Mouse (Mus musculus) cerebellum, adult 8-10 months (tissue): ENCODE data around the gene Zscan2.
A peak's percentile ranks its signal among the peaks of the same experiment; 100 is the strongest.

ENCODE experiments used
- DNase-seq: peaks from one replicate; pipeline ENCODE4 v3.0.0; 2022

Zscan2 gene

GRCm38 (mm10) chr7:80843910-80844640 is 16.6 kb upstream of the Zscan2 start:
- DNase-seq = no peak

GRCm38 (mm10) chr7:80844691-80845090 is 16.0 kb upstream of the Zscan2 start:
- DNase-seq = no peak

GRCm38 (mm10) chr7:80845621-80846279 is 15.0 kb upstream of the Zscan2 start:
- DNase-seq = no peak

DNA sequence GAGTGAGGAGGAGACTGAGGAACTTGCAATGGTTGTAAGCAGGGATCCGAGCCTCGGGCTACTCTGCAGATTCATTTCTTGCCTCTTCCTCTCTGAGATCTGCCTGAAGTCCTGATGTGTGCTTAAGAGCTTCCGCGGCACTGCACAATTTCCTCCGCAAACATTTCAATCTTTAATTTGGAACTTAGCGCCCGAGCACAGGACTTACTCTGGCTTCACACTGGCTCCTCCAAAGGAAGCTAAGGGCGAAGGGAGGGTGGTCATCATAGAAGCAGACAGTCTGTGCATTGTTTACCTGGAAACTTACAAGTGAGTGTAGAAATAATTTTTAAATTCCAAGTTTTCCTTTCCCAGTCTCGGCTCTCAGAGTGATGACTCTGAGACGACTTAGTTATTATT is 14.4 kb upstream of the Zscan2 start:
- DNase-seq = no peak

GRCm38 (mm10) chr7:80846709-80847108 is 14.0 kb upstream of the Zscan2 start:
- DNase-seq = no peak

DNA sequence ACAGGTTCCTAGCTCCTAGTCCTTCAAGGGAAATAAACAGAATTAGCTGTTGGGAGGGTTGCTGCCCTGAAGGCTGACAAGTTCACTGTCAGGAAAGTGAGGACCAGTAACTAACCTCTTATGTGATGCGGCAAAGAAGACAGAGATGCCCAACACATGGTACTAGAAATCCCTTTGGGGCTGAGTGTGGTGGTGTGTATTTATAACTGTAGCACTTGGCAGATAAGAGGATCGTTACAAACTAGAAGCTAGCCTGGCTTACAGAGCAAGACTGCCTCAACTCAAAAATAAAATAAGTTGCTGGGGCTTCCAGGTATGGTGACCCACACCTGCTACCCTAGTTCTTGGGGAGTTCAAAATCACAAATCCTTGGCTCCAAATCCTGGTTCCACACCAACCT is 11.5 kb upstream of the Zscan2 start:
- no peak for DNase-seq

DNA sequence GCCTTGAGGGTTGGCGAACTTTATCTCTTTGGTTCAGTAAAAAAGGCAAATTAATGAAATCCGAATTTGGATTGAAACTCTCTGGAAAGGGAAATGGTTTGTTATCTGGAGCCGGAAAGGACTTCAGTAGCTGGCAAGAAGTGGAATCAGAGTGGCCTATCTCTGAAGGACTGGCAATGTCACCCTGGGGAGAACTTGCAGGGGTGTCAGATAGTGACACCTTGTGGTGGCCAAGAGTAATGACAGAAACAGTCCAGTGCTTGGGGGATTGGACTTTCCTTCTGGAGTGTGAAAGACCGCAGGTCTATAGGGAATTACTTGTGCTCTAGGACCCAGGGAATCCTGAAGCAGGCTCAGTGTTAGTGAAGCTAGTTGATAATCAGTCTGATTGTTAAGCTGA is 11.0 kb upstream of the Zscan2 start:
- peak; percentile 44 for DNase-seq

DNA sequence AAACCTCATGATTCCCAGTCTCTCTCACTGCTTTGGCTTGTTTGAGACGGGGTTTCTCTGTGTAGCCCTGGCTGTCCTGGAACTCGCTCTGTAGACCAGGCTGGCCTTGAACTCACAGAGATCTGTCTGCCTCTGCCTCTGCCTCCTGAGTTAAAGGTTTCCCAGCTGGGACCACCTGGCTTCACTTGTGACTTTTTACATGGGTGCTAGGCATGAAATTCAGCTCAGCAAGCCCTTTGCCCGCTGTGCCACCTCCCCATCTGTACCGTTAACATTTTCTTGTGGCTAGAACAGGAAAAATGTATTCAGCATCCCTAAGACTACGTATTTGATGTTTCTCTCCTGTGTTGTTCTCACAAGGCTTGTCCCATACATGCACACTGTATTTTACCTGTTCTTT is 10.2 kb upstream of the Zscan2 start:
- no peak for DNase-seq

- DNase-seq = no peak
Observed at GRCm38 (mm10) chr7:80853218-80853617, 7.5 kb upstream of the Zscan2 start.

GRCm38 (mm10) chr7:80855316-80855715 is 5.4 kb upstream of the Zscan2 start:
- no peak for DNase-seq

GRCm38 (mm10) chr7:80857181-80857580 is 3.5 kb upstream of the Zscan2 start:
- DNase-seq = peak; percentile 81

GRCm38 (mm10) chr7:80860227-80860626 is 493 bp upstream of the Zscan2 start:
- DNase-seq = peak; percentile 51

DNA sequence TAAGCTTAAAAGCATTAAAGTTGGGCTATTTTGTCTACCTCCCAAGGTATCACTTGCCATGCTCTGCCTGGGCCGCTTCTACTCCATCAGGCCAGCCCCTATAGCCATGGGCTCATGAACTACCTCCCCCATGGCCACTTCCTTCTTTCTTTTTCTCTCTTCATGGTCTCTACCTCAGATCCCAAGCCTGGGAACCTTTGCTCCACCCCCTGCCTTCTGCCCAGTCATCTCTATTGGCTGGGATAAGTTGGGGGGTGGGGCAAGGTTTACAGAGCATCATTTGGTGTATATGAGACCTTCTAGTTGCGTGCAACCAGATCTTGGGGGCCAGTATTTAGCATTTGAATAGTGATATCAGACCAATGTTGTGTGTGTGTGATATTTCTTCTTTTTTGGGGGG is 1.8 kb downstream of the Zscan2 start:
- no peak for DNase-seq

- DNase-seq = no peak
Observed at GRCm38 (mm10) chr7:80863520-80863919, 2.8 kb downstream of the Zscan2 start.

DNA sequence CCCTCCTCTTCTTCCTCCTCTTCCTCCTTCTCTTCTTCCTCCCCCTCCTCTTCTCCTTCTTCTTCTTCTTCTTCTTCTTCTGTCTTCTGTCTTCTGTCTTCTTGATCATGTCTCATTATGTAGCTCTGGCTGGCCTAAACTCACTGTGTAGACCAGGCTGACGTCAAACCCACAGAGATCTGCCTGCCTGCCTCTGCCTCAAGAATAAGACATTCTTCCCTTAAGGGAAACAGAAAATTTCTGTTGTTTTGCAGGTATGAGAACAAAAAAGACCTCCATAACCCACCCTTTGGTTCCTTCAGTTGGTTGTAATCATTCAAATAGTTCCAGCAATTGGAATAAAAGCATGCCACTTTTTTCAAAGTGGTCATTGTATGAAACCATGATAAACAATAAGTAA is 3.4 kb downstream of the Zscan2 start:
- no peak for DNase-seq

- DNase-seq = no peak
Observed at GRCm38 (mm10) chr7:80864831-80865230, 4.1 kb downstream of the Zscan2 start.

- DNase-seq = no peak
Observed at GRCm38 (mm10) chr7:80865521-80865920, 4.8 kb downstream of the Zscan2 start.

DNA sequence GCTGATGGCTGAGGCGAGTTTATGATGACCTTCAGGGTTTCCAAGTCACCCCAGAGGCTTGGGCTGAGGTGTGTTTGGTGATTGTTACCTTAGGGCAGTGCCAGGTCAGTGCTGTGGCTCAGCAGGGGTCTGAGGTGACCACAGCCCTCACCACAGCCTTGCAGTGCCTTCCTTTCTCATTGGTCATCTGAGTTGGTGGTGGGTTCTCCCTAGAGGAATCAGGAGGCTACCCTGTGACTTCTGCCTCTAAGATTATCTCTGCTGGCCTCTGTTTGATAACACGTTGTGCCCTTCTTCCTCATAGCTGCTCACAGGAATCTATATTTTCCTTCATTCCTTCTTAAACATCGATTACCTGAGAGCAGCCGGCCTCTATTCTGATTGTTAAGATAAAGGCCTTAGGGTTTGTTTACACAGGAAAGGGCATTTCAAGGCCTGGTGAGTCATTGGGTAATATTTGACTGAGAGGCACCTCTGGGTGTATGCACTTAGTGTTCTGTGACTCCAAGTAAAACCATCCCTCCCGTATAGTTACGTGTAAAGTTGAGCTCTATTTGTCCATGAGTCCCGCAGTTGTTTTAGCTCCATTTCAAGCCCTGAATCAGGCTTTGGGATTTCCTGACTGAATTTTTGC is 5.9 kb downstream of the Zscan2 start:
- DNase-seq = no peak

- DNase-seq = no peak
Observed at GRCm38 (mm10) chr7:80868686-80869085, 8.0 kb downstream of the Zscan2 start.

GRCm38 (mm10) chr7:80873038-80873437 is 12.3 kb downstream of the Zscan2 start:
- no peak for DNase-seq

DNA sequence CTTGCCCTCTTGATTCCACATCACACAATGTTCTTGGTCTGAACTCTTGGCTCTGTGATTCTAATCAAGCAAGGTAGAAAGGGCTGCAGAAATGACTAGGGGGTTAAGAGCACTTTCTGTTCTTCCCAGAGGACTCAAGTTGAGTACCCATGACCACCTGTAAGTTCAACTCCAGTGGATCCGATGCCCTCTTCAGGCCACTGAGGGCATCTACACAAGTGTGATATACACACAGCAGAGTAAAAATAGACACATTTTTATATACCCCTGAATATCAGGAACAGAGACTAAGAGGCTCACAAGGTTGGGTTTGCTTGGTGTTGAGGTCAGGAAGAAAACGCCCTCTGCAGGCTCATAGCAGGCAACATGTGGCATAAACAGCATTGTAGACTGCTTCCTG is 12.9 kb downstream of the Zscan2 start:
- DNase-seq = no peak

- no peak for DNase-seq
Observed at GRCm38 (mm10) chr7:80875727-80876126, 15.0 kb downstream of the Zscan2 start.

- DNase-seq = peak; percentile 57
Observed at GRCm38 (mm10) chr7:80882830-80883505, 22.2 kb downstream of the Zscan2 start.

DNA sequence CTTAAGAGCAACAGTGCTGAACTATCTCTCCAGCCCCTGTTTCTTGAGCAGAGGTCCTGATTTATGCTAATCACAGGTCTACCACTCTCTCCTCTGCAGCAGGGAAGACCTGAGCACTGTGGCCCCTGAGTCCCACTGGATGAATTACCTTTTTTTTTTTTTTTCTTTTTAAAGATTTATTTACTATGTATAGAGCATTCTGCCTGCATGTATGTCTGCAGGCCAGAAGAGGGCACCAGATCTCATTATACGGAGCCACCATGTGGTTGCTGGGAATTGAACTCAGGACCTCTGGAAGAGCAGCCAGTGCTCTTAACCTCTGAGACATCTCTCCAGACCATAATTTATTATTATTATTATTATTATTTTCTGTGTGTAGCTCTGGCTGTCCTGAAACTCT is 24.9 kb downstream of the Zscan2 start:
- no peak for DNase-seq
